Mouse (Mus musculus): ENCODE results near the gene Uroc1. TPM values are rescaled to one million over a fixed set of nuclear protein-coding genes. Genes with fewer than 3 reads are reported as not detected.

Gene Uroc1
- polyA plus RNA-seq, 1 experiment from 2014 or later = 0.05 TPM

GRCm38 (mm10) chr6:90342343-90342742 lies 9.3 kb downstream of the Uroc1 start:
- no peaks in the 10 kb centered on the region for H3K9me3 ChIP-seq (ENCODE audit: control insufficient read depth, low read length)
- no peak overlapping the region for H3K4me2 ChIP-seq (replicated peaks; ENCODE audit: low read depth, low read length)
- no peak overlapping the region for H3K27ac ChIP-seq (ENCODE audit: low read depth, low read length)
- no peak for ATAC-seq (ENCODE audit: low FRiP score, low TSS enrichment)
- no peak overlapping the region for H3K9ac ChIP-seq (ENCODE audit: low read depth, low read length)
- no peaks in the 10 kb centered on the region for H3K27me3 ChIP-seq (ENCODE audit: control insufficient read depth, insufficient read depth, low read length)
- 73% methylated on average over 2 of the region's 2 CpGs for WGBS
- H3K4me1 ChIP-seq (ENCODE audit: control insufficient read depth, insufficient read depth, low read length) = peaks cover 3% of the 10 kb centered on the region; the same call in 1 of the 2 replicates
- H3K4me3 ChIP-seq (ENCODE audit: low read length) = no peak overlapping the region
- no peaks in the 10 kb centered on the region for H3K36me3 ChIP-seq (ENCODE audit: control insufficient read depth, insufficient read depth, low read length)

- Histone ChIP-seq H3K4me1 (ENCODE audit: control insufficient read depth, insufficient read depth, low read length) (no peaks in the 10 kb centered on the region), H3K9ac (ENCODE audit: low read depth, low read length) (no peak overlapping the region), H3K4me2 (replicated peaks; ENCODE audit: low read depth, low read length) (no peak overlapping the region), H3K27ac (ENCODE audit: low read depth, low read length) (no peak overlapping the region), H3K36me3 (ENCODE audit: control insufficient read depth, insufficient read depth, low read length) (no peaks in the 10 kb centered on the region), H3K9me3 (ENCODE audit: control insufficient read depth, low read length) (no peaks in the 10 kb centered on the region), H3K27me3 (ENCODE audit: control insufficient read depth, insufficient read depth, low read length) (no peaks in the 10 kb centered on the region), H3K4me3 (ENCODE audit: low read length) (no peak overlapping the region)
- no peak for ATAC-seq (ENCODE audit: low FRiP score, low TSS enrichment)
- 71% methylated on average over 4 of the region's 4 CpGs for WGBS
Measured at GRCm38 (mm10) chr6:90347183-90347582, 14.1 kb downstream of the Uroc1 start.

- no peak for ATAC-seq (ENCODE audit: low FRiP score, low TSS enrichment)
- 76% methylated on average over 4 of the region's 4 CpGs for WGBS
- H3K4me1 ChIP-seq (ENCODE audit: control insufficient read depth, insufficient read depth, low read length) = no peaks in the 10 kb centered on the region
- H3K27ac ChIP-seq (ENCODE audit: low read depth, low read length) = no peak overlapping the region
- no peaks in the 10 kb centered on the region for H3K36me3 ChIP-seq (ENCODE audit: control insufficient read depth, insufficient read depth, low read length)
- no peaks in the 10 kb centered on the region for H3K27me3 ChIP-seq (ENCODE audit: control insufficient read depth, insufficient read depth, low read length)
- H3K4me2 ChIP-seq (replicated peaks; ENCODE audit: low read depth, low read length) = no peak overlapping the region
- no peaks in the 10 kb centered on the region for H3K9me3 ChIP-seq (ENCODE audit: control insufficient read depth, low read length)
- H3K4me3 ChIP-seq (ENCODE audit: low read length) = no peak overlapping the region
- no peak overlapping the region for H3K9ac ChIP-seq (ENCODE audit: low read depth, low read length)
Measured at GRCm38 (mm10) chr6:90348500-90348899, 15.4 kb downstream of the Uroc1 start.

GRCm38 (mm10) chr6:90350011-90350410 lies 16.9 kb downstream of the Uroc1 start:
- H3K27ac ChIP-seq (ENCODE audit: low read depth, low read length) = no peak overlapping the region
- H3K9ac ChIP-seq (ENCODE audit: low read depth, low read length) = no peak overlapping the region
- no peaks in the 10 kb centered on the region for H3K27me3 ChIP-seq (ENCODE audit: control insufficient read depth, insufficient read depth, low read length)
- H3K4me1 ChIP-seq (ENCODE audit: control insufficient read depth, insufficient read depth, low read length) = no peaks in the 10 kb centered on the region
- no peak for ATAC-seq (ENCODE audit: low FRiP score, low TSS enrichment)
- no peaks in the 10 kb centered on the region for H3K9me3 ChIP-seq (ENCODE audit: control insufficient read depth, low read length)
- H3K4me3 ChIP-seq (ENCODE audit: low read length) = no peak overlapping the region
- 58% methylated on average over 2 of the region's 2 CpGs for WGBS
- H3K4me2 ChIP-seq (replicated peaks; ENCODE audit: low read depth, low read length) = no peak overlapping the region
- no peaks in the 10 kb centered on the region for H3K36me3 ChIP-seq (ENCODE audit: control insufficient read depth, insufficient read depth, low read length)

- no peak overlapping the region for H3K27ac ChIP-seq (ENCODE audit: low read depth, low read length)
- H3K36me3 ChIP-seq (ENCODE audit: control insufficient read depth, insufficient read depth, low read length) = no peaks in the 10 kb centered on the region
- H3K27me3 ChIP-seq (ENCODE audit: control insufficient read depth, insufficient read depth, low read length) = 0 out of 2 replicates have a peak, but pooled peaks cover 3% of the 10 kb centered on the region
- no peak overlapping the region for H3K9ac ChIP-seq (ENCODE audit: low read depth, low read length)
- H3K9me3 ChIP-seq (ENCODE audit: control insufficient read depth, low read length) = no peaks in the 10 kb centered on the region
- H3K4me1 ChIP-seq (ENCODE audit: control insufficient read depth, insufficient read depth, low read length) = peaks cover 15% of the 10 kb centered on the region
- ATAC-seq (ENCODE audit: low FRiP score, low TSS enrichment) = no peak
- H3K4me2 ChIP-seq (replicated peaks; ENCODE audit: low read depth, low read length) = no peak overlapping the region
- H3K4me3 ChIP-seq (ENCODE audit: low read length) = no peak overlapping the region
- 65% methylated on average over 5 of the region's 5 CpGs for WGBS
Measured at GRCm38 (mm10) chr6:90358142-90358541, 25.1 kb downstream of the Uroc1 start.

GRCm38 (mm10) chr6:90359445-90359844 lies 26.4 kb downstream of the Uroc1 start:
- Histone ChIP-seq H3K9me3 (ENCODE audit: control insufficient read depth, low read length) (no peaks in the 10 kb centered on the region), H3K27ac (ENCODE audit: low read depth, low read length) (0 out of 2 replicates have a peak overlapping the region, but pooled peaks have one; percentile 30), H3K4me3 (ENCODE audit: low read length) (no peak overlapping the region), H3K27me3 (ENCODE audit: control insufficient read depth, insufficient read depth, low read length) (0 out of 2 replicates have a peak, but pooled peaks cover 3% of the 10 kb centered on the region), H3K4me1 (ENCODE audit: control insufficient read depth, insufficient read depth, low read length) (peaks cover 15% of the 10 kb centered on the region), H3K4me2 (replicated peaks; ENCODE audit: low read depth, low read length) (no peak overlapping the region), H3K36me3 (ENCODE audit: control insufficient read depth, insufficient read depth, low read length) (no peaks in the 10 kb centered on the region), H3K9ac (ENCODE audit: low read depth, low read length) (no peak overlapping the region)
- WGBS = 50% methylated on average over 2 of the region's 2 CpGs
- peak; percentile 68 for ATAC-seq (ENCODE audit: low FRiP score, low TSS enrichment)

- Histone ChIP-seq H3K36me3 (ENCODE audit: control insufficient read depth, insufficient read depth, low read length) (no peaks in the 10 kb centered on the region), H3K4me2 (replicated peaks; ENCODE audit: low read depth, low read length) (no peak overlapping the region), H3K4me3 (ENCODE audit: low read length) (no peak overlapping the region), H3K4me1 (ENCODE audit: control insufficient read depth, insufficient read depth, low read length) (peaks cover 15% of the 10 kb centered on the region), H3K9ac (ENCODE audit: low read depth, low read length) (no peak overlapping the region), H3K27me3 (ENCODE audit: control insufficient read depth, insufficient read depth, low read length) (0 out of 2 replicates have a peak, but pooled peaks cover 3% of the 10 kb centered on the region), H3K9me3 (ENCODE audit: control insufficient read depth, low read length) (no peaks in the 10 kb centered on the region), H3K27ac (ENCODE audit: low read depth, low read length) (0 out of 2 replicates have a peak overlapping the region, but pooled peaks have one; percentile 30)
- ATAC-seq (ENCODE audit: low FRiP score, low TSS enrichment) = peak; percentile 18; the same call in 1 of the 2 replicates
- 48% methylated on average over 7 of the region's 7 CpGs for WGBS
Measured at GRCm38 (mm10) chr6:90360024-90360781, 27.1 kb downstream of the Uroc1 start.

- H3K27ac ChIP-seq (ENCODE audit: low read depth, low read length) = no peak overlapping the region
Measured at GRCm38 (mm10) chr6:90360922-90361614, 28.0 kb downstream of the Uroc1 start.

GRCm38 (mm10) chr6:90363301-90363700 lies 30.2 kb downstream of the Uroc1 start:
- ATAC-seq (ENCODE audit: low FRiP score, low TSS enrichment) = no peak
- 82% methylated on average over 5 of the region's 5 CpGs for WGBS
- no peak overlapping the region for H3K4me3 ChIP-seq (ENCODE audit: low read length)

More at GRCm38 (mm10) chr6:90360922-90361614, 28.0 kb downstream of the Uroc1 start:
- no peak overlapping the region for H3K9ac ChIP-seq (ENCODE audit: low read depth, low read length)
- no peak overlapping the region for H3K4me3 ChIP-seq (ENCODE audit: low read length)
- no peak for ATAC-seq (ENCODE audit: low FRiP score, low TSS enrichment)
- H3K4me1 ChIP-seq (ENCODE audit: control insufficient read depth, insufficient read depth, low read length) = peaks cover 15% of the 10 kb centered on the region
- no peaks in the 10 kb centered on the region for H3K36me3 ChIP-seq (ENCODE audit: control insufficient read depth, insufficient read depth, low read length)
- WGBS = 87% methylated on average over 6 of the region's 6 CpGs
- H3K4me2 ChIP-seq (replicated peaks; ENCODE audit: low read depth, low read length) = no peak overlapping the region
- no peaks in the 10 kb centered on the region for H3K9me3 ChIP-seq (ENCODE audit: control insufficient read depth, low read length)
- 0 out of 2 replicates have a peak, but pooled peaks cover under 1% of the 10 kb centered on the region for H3K27me3 ChIP-seq (ENCODE audit: control insufficient read depth, insufficient read depth, low read length)

More at GRCm38 (mm10) chr6:90363301-90363700, 30.2 kb downstream of the Uroc1 start:
- Histone ChIP-seq H3K4me1 (ENCODE audit: control insufficient read depth, insufficient read depth, low read length) (peaks cover 15% of the 10 kb centered on the region), H3K27ac (ENCODE audit: low read depth, low read length) (no peak overlapping the region), H3K27me3 (ENCODE audit: control insufficient read depth, insufficient read depth, low read length) (no peaks in the 10 kb centered on the region), H3K36me3 (ENCODE audit: control insufficient read depth, insufficient read depth, low read length) (no peaks in the 10 kb centered on the region), H3K4me2 (replicated peaks; ENCODE audit: low read depth, low read length) (no peak overlapping the region), H3K9me3 (ENCODE audit: control insufficient read depth, low read length) (no peaks in the 10 kb centered on the region), H3K9ac (ENCODE audit: low read depth, low read length) (no peak overlapping the region)

Measured in kidney, embryonic 14.5 days (tissue).